Mouse (Mus musculus): Measurements from ENCODE around the gene Dcaf12.
A peak's percentile ranks its signal among the peaks of the same experiment; 100 is the strongest.

Dcaf12 gene

DNA sequence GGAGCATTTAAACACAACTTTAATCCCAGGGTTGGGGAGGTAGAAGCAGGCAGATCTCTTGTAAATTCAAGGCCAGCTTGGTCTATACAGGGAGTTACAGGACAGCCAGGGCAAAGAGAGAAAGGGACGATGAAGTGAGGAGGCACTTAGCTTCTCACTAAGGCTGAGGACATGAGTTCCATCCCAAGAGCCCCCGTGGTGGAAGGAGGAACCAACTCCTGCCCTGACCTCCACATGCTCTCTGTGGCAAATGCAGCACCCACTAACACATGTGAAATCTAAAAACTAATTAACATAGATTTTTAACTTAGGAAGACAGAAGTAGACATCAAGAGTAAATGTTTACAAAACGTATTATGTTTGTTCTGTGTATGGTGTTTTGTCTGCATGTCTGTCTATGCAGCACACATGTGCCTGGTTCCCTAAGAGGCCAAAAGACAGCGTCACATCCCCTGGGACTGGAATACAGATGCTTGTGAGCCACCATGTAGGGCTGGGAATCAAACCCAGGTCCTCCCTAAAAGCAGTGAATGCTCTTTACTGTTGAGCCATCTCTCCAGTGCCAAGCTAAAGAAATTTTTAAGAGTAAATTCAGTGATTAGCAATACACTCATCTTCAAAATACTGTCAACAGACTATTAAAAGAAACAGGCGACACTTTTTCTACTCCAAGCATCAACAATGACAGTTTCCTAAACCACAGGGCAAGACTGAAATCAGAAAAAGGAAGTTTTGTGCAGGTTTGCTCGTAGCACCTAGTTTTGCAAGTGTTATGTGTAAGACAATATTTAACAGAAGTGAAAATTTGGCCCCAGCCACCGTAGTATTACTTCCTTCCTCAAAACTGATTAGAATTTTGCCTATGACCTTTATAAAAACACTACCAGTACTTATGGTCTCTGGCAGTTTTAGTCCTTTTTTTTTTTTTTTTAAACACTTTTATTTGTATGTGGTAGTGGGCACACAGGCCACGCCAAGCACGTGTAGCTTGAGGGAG is 3.8 kb downstream of the Dcaf12 start:
- no peak for DNase-seq

DNA sequence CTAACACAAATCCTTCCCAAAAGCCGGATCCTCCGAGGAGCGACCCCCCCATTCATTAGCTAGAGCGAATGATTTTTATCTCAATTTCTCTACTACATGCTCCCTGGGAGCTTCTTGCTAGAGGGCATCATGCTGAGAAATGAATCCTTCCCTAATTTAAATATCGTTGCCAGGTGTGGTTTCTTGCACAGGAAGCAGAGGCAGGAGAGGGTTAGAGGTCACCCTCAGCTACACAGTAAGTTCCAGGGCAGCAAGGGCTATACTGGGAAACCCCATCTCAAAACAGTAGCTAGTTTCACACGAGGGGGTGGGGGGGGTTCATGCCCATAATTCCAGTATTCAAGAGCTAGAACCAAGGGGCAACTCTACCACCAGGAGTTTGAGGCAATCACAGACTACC is 7.3 kb downstream of the Dcaf12 start:
- DNase-seq, result no peak

DNA sequence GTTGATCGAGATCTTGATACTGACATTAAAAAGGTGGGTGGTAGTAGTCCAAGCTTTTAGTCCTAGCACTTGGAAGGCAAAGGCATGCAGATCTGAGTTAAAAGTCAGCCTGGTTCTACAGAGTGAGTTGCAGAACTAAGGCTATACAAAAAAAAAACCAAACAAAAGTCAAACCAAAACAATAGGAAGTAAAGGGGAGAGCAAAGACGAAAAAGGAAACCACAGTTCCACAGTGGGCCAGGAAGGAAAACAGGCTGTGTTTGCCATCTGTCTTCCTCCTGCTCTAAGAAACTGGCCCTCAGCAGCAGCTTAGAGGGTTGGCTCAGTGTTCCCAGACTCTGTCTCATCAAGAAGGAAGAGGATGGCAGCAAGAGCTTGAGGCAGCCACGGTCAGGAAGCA is 10.4 kb downstream of the Dcaf12 start:
- DNase-seq, result no peak

DNA sequence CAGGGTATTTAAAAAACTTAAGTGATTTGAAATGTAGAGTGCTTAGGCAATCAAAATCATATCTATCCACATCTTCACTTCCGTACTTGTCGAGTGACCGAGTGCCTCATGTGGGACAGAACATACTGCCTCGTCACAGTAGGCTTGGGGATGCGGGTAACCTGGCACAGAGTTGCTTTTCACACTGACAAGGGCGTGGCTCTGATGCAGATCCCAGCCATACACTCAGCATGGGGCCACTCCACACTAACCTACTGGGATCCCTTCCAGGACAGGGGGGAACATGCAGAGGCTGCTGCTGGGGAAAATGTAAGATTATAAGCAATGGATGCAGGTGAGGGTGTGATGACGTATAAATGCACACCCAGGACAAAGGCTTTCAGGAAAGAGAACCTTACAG is 11.0 kb downstream of the Dcaf12 start:
- no peak for DNase-seq

DNA sequence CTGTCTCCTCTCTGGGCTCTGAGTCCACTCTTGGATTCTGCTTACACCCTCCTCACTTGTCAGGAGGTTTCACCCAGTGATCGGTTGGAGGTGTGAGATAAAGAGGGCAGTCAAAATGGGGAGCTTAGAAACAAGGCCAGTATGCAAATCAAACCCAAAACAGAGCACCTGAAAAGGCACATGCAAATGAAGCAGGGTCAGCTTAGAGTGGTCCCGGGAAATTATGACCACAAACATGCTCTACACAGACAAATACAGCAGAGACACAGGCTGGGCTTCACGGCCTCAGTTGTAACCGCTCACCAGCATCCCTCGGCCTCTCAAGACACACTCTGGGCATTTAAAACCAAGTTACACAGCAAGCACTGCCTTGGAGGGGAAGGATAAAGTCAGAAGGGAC is 15.7 kb downstream of the Dcaf12 start:
- no peak for DNase-seq

DNA sequence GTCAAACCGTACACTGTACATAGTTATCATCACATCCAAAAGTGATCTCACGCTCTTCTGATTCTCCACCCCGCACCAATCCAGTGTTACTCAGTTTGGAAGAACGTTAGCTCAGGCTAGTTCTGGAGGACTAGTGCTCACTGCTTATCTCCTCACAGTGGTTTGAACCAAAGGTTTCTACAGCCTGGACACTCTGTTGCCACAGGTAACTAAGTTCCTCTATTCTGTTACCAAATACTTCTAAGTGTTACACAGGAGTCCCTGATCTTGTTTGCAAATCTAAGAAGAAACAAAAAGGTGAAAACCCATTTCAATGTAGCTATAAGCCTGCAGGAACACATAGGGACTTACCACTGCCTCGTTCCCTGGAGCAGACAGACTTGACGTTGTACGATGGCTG is 18.7 kb downstream of the Dcaf12 start:
- no peak for DNase-seq

DNA sequence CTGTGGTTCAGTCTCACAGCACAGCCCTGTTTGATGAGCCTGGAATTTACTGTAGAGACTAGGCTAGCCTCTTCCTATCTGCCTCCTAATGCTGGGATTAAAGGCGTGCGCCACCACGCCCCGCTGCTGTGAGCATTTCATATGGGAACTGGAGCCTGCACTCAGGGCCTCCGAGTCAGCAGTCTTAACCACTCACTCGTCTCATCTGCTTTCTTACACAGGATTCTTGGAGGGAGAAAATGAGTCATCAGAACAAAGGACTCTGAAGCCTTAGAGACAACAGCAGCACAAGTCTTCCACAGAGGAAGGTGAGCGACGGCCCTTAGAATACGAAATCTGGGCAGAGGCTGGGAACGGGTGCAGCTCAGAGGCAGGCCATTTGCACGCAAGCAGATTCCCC is 19.2 kb downstream of the Dcaf12 start:
- no peak for DNase-seq

DNA sequence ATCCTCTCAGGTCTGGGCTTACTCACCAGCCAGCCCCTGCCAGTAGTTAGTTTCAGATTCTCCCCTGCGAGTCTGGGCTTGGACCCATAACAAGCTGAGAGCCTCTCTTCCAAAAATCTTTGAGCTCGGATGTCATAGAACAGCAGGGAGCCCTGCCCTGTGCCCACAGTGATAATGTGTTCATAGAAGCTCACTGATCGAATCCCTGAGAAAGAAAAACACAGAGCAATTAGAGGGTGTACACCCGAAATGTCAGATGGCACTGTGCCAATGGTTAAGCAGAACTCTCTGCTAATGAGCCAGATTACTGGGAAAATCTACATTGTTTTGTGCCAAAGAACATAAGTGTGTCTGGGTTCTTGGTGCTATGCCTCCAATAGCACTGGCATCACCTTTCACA is 20.8 kb downstream of the Dcaf12 start:
- no peak for DNase-seq

DNA sequence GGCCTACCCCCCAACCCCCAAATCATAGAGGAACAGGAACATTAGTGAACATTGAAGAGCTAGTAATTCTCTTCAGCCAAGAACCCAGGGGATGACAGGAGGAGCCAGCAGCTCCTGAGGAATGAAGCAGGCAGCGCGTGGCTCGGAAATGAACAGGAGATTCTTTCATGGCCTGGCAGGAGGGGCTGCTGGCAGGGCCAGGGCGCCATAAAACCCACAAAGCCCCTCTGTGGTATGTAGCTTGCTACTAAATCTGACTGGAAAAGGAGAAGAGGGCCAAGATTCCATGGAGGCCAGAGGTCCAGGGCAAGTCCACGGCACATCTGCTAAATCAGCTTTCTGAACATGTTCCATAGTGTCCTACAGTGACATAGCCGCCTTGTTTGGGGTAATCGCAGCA is 24.9 kb downstream of the Dcaf12 start:
- DNase-seq, result no peak

DNA sequence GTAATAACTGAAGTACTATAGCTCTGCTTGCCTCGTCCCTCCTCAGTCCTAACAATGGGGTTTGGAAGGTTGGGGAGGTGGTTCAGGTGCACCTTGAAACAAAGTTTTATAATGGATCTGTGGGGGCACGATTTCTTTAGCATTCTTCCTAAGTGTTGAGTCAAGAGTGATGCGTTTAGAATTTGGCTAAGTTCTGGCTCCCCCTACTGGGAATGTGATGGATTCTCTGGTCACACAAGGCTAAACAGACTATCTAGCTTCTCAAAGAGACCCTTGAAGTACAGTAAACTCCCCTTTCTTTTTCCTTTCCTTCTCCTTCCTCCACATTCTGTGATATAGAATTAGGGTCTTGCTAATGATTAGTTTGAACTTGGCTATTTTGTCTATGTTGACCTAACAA is 28.3 kb downstream of the Dcaf12 start:
- peak; percentile 57 for DNase-seq

DNA sequence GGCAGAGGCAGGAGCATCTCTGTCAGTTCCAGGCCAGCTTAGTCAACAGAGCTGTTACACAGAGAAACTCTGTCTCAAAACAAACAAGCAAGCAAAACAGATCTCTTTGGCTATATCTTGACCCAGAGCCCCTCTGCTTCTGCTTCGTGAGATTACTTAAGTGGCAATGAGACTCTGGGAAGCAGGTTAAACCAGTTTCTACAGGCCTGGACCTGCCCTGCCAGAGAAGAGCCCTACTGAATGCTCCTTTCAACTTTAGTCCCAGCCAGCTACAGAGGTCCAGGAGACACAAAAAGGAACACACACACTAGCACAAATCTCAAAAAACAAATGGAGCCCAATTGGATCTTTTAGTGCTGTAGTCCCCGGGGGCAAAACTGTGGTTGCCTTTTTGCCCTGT is 30.6 kb downstream of the Dcaf12 start:
- peak; percentile 10 for DNase-seq

DNA sequence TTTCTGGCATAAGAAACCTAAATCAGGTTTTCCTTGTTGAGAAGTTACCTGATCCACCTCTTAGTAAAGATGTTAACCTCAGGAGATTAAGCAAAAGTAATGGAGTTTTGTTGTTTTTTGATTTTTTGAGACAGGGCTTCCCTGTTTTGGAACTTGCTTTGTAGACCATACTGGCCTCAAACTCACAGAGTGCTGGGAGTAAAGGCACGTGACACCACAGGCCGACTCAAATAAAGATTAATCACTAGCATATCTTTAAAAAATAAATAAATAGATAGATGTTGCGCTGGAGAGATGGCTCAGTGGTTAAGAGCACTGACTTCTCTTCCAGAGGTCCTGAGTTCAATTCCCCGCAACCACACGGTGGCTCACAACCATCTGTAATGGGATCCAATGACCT is 38.8 kb downstream of the Dcaf12 start:
- DNase-seq, result no peak

DNA sequence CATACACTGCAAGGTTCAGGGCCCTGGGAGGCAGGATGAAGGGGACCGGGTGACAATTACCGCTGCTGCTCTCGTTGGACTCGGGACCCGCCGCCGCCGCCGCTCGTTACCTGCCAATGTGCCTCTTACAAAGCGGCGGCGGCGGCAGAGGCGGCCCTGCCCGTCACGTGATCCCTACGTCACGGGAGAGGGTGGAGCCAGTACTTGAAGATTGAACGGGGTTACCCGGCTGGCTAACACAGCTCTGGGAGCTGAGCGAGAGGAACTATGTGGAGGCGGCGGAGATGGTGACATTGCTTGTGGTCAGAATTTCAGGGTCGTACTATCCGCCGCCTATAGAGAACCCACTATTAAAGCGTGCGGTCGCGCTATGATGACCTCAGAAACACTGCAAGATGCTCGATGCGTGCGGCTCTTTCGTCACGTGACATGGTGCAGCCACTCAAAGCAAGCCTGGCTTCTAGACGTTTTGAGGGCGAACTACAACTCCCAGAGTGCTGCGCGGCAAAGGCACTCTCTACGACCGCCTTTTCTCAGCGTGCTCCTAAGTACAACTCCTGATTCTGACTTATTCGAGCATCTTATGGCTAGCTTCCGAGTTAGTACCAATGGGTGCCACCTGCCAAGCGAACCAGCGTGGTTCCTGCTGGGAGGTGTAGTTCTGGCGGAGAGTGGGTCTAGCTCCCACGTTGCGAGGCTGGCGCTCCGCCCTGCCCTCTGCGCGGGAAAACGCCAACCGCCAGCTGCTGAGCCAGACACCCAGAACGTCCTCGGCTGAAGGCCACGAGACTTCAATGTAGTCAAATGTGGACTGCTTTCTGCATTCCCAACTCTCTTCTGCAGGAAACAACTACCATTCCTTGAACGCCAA is 39.5 kb downstream of the Dcaf12 start, which contains the start of gene Ubap2:
Gene Ubap2 (minus strand): TSS at position 165 of the 871 bp plus-strand sequence.
- peak; percentile 98 for DNase-seq

DNA sequence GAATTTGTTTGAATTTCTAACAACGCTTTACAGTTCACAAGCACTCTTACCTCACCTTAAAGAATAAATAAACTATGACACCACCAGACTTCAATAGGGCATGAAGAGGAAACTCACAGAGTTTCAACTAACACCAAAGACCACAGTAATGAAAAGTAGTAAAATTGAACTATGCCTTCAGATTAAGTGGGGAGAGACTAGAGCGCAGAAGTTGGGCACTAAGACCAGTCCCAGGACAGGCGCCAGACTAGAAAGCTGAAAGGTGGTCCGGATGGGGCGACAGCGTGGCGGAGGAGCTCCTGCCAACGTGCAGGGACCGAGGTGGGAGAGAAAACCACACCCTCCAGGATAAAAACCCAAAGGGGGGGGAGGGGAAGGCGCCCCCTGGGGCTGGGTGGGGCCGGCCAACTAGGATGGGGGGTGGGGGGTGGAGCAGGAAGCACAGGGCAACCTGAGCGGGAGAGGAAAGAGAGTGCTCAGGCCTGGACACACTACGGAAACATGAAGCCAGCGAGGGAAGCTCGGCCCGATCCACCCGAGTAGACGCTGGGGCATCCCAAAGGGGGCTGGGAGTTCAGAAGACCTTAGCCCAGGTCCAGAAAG is 40.2 kb downstream of the Dcaf12 start:
- DNase-seq, result no peak

DNA sequence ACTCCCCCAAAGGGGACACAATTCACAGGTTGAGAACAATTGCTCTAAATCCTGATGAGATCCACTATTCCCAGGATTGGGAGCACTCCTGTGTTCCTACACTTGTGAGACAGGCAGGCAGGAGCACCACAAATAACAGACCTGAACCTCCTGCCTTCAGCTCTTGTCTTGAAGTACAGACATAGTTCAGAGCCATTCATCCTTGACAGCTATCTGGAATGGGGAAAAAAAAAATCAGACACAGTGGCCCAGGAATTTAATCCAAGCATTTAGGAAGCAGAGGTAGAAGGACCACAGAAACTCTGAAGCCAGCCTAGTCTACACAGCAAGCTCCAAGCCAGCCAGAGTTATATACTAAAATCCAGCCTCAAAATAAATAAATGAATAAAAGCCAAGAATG is 46.6 kb downstream of the Dcaf12 start:
- DNase-seq, result no peak

DNA sequence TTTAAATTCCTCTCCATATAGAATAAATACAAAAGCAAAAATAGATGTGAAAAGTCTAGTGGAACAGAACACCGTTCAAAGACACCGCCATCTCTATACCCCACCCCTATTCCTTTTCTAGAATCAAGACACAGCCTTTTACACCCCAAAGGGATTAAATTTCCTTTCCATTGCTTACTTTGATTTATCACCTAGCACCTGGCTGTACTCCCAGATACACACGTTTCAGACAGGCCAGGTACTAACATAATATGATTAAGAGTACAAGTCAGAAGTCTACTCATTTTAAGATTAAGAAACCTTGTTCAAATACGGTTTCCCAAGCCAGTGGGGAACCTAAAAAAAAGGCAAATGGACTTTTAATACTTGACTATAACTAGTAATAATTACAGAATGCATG is 48.3 kb downstream of the Dcaf12 start:
- no peak for DNase-seq

DNA sequence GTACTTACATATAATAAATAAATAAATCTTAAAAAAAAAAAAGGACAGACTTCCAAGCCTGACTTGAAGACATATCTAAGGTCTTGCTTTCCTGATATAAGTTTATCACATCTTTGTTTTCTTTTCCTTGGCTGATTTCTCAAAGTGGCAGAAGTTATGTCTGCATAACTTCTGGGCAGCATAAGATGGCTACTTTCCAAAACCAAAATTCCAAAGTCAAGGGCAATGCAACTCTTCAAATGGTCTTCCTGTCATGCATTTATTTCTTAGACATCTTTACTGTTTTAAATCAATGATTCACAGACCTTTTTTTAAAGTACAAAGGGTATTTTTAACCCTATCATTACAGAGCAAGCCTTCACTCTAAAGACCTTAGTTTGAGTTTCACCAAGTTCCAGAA is 54.0 kb downstream of the Dcaf12 start:
- no peak for DNase-seq

DNA sequence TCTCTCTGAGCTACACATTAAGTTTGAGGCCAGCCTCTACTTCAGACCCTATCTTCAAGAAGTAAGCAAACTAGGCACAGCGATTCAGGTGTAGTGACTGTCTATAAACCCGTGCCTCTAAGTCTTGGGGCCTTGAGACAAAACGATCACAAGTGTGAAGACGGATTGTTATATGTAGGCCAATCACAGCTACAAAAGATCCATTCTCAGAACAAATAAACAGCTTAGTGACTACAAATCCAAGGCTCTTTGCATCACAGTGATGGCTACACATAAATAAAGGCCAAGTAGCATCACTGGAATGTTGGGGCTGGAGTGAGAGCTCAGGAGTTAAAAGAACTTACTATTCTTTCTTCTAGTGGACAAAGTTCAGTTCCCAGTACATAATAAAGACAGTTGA is 55.7 kb downstream of the Dcaf12 start:
- no peak for DNase-seq

DNA sequence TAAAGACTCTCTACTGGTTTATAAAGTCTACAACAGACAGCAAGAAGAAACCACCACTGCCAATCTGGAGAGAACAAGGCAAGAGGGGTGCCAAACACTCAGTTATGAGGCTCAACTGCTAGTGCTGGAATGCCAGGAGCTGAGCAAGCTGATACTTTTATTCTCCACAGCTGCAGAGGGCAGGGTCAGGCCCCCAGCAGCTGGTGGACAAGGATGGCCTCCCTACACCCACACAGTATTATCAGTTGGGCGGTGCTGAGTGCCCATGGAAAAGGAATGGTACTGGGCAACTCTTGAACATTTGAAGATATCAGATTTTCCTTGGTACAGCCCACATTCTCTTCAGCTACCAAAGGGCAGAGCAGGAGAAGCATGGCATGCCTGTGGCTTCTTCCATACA is 56.9 kb downstream of the Dcaf12 start:
- peak; percentile 11 for DNase-seq

DNA sequence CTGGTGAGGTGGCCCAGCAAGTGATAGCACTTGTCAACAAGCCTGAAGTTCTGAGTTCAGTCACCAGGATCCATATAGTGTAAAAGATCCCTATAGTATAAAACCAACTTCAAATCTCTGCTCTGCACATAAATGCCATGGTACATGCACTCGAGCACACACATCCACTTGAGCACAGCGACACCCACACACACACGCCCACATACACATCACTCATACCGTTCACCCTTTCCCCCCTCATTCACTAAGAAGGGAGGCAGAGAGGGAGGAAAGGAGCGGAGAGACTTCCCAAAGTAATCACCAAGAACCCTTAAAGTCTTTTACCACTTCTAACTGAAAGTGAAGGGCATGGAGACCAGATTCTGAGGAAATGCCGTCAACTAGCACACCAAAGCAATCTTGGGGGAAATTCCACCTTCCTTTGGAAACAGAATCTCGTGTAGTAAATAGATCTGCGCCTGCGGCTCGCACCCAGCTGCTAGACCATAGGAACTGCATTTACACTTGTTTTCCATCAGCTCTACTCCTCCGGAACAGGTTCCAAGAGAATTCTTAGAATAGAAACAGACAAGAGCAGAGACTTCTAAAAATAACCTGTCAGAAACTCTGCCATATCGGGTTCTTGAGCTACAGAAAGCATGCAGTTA is 59.0 kb downstream of the Dcaf12 start:
- DNase-seq, result no peak

DNA sequence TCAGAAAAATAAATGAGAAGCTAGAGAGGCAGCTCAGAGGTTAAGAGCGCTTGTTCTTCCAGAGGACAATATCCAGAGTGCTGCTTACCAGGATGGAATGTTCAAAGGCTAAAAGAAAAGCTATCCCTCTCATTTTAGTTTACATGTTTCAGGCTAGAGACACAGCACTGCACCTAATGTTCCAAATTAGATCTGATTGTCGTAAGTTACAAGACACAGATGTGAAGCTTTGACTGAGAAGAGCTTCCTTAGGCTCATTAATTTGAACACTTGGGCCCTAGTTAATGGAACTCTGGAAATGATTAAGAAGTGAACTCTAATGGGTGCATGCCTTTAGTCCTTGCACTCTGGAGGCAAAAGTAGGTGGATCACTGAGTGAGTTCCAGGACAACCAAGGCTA is 60.9 kb downstream of the Dcaf12 start:
- DNase-seq, result no peak

DNA sequence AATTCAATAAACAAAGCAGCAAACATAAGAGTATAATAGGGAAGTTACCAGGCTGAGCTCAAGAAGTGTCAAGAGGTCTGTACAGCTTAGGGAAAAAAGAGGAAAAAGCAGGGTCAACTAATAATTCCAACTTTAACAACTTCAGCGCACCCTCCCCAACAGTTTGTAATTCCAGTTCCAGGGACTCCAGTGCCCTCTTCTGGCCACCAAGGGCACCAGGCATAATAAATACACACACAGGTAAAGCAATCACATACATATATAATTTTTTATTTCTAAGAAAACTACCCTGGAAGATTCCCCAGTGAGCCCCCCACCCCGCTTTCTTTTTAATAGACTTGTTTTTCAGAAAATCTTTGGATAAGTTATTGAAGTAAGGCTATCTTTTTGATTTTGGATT is 69.3 kb downstream of the Dcaf12 start:
- no peak for DNase-seq
